Mouse (Mus musculus) CH12F3 (cell line): ENCODE data around the gene Hdac8.

Experiments used
- in situ Hi-C: fragments of 300-500 bp; cut with MboI; formaldehyde crosslinking; loops from 2 replicates; pipeline ENCODE4 v1.14.3; 2020; ENCODE audit warnings: low sequenced_read_pairs

Gene Hdac8

DNA sequence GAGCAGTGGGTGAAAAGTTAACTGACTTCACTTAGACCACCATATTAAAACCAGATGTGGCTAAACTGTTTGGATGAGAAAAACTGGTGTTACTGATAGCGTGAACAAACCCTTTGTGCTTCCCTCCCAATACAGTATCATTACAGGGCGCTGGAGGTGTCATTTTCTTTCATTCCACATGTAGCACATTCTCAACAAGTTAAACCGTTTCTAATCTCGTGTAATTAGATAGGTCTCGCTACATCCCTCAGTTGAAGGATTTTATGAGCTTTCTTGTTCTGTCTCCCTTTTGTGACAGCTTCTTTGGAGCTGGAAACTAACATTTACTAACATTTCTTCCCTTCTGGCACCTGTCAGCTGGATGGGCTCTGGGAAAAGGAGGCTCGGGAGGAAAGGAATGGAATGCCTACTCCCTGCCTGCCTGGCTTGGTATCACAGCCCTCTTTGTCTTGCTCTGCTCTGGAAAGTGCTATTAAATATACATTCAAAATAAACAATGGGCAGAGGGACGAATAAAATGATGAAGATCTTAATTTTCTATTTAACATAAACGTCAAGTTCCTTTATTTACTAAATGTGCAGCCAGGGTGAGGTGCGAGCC is 156.2 kb downstream of the Hdac8 start:
- in situ Hi-C loops, result no loop called here

DNA sequence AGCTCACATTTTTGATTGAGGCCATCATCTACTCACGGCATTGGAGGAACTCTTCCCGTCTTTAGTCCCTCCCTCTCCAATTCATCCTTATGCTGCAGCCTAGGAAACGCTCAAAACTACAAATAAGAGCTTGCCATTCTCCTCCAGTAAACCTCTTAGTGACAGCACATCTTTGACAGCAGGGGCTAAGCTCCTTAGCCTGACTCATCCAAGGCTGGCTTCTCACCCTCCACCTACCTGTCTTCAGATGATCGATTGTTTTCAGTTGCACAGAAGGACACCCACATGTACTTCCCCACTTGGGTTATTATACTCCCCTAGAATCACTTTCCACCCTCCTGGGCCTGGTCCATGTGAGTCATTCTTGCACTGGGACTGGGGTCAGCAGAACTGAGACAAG is 163.5 kb downstream of the Hdac8 start:
- in situ Hi-C loops, result no loop called here

DNA sequence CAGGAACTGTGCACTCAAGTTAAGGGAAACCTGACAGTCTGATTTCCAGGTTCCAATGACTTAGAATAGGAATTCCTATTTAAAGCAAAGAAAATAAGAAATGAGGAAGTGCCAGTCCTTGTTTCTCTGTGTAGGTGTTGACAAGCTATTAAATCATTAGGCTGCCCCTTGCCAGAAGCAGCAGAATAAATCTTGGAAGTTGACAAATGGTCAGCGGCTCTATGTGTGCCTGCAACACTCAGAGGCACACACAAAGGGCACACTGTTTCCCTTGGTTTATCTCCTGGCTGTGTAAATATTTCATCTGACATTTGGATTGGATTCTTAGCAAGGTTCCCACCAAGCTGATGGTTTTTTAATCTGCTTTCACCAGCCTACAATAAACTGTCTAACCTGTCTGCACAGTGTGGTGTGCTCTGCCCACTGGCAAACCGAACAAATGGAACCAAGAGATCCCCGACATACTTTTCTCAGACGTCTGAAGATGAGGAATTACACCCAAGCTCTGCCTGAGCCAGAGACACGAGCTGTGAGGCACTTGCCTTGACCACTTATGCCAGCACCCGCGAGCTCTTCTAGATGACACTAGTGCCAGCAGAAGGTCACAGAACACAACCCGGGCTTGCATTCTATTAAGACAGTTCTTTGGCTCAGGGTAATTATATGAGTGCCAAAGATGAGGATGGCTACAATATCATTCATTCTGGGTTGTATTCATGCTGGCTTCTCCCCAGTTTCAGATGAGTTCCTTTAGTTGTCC is 165.6 kb downstream of the Hdac8 start:
- in situ Hi-C loops, result no loop called here

DNA sequence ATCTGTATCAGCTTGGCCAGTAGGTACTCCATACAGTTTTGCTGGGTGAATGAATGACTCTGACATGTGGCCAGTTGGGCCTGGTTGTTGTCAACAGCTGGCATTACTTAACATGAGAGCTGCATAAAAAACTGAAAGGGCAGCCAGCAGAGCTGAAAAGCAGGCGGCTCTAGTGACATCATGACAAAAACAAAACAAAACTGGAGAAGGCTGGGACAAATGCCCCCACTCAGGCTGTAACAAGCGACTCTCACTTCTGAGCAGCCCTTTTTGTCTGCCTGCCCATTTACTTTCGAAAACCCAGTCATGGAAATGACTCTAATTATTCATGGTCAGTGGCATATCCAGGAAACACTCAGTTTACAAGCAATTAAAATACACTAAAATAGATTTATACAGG is 185.5 kb downstream of the Hdac8 start:
- in situ Hi-C loops, result no loop called here

DNA sequence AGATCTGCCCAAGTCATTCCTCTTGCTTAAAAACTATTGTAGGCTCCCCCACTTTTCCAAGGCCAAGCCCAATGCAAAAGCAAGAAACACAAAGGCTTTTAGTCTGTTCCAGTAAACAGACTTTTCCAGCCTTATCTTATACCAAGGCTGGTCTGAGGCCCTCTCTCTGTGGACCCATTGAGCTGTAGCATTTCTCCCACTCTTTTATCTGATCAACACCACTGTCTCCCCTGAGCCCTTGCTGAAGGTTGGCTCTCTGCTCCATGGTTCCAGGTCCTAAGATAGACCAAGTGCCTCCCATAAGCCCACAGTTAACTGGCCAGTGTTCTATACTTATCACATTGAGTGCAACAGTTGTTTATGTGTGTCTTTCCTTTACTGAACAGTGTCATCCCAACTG is 185.9 kb downstream of the Hdac8 start:
- in situ Hi-C loops, result no loop called here

DNA sequence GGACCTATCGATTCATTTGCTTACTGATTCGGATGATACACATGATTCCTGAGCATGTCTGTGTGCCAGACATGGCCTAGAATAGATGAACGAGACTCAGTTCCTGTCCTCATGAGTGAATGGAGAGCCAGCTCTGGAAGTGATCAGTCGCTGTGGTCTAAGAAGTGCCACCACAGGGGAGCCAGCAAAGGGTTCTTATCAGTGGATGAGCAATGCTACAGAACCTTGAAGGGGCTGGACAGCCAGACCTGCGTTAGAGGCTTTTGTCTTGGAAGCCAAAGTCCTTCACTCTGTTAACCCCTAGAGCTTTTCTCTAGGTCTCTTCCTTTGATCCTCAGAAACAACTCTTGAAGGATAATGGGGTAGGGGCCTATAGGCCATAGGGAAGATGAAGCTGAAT is 186.4 kb downstream of the Hdac8 start:
- in situ Hi-C loops, result no loop called here

DNA sequence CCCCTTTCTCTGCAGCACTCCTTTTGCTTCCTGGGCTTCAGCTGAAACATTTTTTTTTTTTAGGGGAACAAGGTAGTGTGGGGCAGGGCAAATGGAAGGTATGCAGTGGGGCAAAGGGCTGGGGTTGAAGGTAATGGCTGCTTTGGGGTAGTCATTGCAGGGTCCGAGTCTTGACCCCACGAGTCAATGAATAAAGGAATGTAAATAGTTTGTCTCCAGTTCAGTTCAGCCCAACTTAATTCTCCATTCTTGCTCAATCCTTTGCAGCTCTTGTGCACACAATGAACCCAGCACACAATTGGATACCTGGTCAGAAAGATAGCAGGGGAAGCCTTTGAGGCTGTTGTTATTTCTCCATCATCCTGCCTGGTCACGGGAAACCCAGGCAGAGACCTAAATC is 194.0 kb downstream of the Hdac8 start:
- in situ Hi-C loops, result no loop called here

DNA sequence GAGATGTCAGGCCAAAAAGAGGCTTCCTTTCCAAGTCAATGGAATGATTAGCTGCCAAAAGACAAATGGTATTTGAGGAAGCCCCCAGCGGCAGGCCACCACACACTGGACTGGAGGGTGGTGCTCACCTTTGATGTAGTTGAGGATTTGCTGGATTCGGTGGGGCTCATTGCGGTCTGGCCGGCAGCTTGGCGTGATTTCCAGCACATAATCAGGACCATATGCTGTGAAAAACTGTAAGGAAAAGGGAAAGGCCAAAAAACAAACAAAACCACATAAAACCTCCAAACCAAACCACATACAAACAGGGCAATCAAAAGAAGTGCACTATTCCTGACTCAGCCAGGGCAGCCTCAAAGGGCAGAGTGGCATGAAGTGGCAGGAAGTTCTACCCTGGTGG is 197.6 kb downstream of the Hdac8 start:
- in situ Hi-C loops, result no loop called here

DNA sequence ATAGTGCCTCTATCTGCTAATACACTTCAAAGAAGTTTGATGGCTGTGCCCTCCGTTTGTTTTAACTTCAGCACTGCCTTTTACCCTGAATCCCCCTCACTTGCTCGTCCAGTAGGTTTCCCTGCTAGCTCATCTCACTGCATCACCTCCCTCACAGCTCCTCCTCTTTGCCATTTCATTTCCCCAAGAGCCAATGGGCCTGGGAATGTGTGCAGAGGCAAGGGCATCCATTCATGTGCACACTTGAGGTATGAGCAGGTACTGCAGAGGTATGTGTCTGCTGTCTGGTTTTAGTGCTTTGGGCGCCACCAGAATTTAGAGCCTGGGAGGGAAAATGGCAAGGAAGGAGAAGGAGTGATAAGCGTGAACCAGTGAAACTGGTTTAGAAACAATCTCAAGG is 199.4 kb downstream of the Hdac8 start:
- in situ Hi-C loops, result no loop called here

DNA sequence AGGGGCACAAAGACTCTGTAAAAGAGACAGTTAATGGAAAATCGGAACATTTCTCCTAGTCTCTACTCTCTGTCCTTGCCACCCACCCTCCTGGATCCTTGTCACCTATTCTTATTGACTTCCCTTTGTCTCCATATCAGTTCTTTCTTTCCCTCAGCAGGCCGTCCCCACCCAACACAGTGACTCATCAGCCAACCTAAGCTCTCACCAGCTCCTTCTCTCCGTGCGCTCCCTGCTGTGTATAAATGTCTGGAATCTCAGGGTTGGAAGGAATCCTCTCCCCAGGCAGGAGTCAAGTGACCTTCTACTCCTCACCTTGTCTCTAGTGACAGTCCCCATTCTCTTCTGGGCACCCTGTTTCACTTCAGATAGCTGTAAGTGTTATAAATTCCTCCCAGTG is 200.2 kb downstream of the Hdac8 start:
- in situ Hi-C loops, result no loop called here

DNA sequence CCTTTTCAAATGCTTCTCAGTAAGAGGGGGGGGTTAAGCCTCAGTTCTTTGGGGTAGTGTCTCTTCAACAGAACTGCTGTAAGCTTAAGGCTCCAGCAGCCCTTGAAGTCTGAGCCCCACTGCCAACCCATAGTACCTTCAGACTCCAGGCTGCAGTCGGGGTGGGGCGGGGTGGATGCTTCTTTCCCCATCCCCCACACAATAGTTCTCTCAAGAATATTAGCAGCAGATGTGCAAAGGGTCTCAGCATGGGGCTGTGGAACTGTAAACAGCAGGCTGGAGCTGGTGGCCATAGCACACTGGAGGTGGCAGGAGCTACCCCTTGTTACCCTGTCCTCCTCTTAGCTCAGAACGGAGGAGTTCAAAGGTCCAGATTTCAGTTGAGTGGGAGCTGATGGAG is 202.7 kb downstream of the Hdac8 start:
- in situ Hi-C loops, result no loop called here

DNA sequence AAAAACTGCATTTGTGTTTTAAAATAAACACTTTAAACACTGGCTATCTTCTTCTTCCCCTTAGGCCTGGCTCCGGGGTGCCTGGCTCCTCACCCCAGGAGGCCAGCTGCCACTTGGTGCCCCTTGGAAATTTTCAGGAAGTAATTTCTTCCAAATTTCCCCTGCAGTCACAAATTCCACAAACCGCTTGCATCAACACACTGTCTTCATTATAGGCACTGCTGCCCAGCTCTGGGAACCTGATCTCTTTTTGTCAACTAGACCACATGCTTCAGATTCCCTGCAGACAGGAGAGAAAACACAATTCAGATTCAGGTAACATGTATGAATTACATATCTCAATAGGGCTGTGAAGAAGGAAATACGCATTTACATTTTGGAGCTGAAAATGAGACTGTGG is 220.3 kb downstream of the Hdac8 start:
- in situ Hi-C loops, result no loop called here

DNA sequence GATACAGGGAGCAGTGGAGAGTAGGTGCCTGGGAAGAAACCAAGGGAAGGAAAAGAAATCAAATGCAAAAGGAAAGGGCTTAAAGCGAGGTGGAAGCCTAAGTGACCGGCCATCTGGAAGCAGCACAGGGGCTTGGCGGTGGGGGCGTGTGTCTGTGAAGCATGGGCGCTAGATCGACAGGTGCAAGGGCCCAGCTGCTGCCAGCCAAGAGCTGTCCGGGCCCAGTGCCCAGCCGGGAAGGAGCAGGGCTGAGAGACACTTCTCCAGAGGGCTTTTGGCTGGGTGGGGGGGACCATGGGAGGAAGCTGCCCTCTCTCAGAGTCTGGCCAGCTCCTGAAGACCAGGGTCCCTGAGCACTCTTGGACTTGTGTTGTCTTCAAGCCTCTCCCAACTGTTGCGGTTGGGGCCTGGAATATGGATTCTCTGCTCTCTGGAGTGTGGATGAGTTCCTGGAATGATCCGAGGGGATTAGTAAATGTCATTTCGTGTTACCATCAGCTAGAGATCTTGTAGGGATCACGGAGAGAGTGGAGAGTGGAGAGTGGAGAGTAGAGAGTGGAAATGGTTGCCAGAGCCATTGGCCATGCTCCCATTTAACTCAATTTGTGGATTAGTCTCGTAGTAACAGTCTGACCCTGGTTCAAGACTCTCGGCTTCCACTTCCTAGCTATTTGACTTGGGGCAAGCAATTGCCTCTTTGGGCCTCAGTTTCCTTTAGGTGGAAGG is 242.4 kb downstream of the Hdac8 start:
- in situ Hi-C loops, result no loop called here

DNA sequence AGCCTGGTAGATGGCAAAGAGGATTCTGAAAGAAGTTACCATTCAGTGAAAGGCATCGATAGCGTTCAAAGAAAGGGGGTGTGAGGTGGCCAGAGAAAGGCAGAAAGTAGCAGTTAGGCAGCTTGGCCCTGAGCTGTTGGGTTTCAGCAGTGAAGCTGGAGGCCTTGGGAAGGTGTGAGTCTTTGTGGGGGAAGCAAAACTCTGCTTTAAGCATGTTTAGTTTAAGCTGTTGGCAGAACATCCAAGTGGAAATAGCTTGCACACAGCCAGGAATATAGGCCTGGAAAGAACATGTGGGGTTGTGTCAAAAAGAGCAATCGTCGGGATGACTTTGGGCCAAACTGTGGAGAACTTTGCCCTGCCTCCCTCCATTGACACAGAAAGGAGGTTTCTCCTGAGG is 245.4 kb downstream of the Hdac8 start:
- in situ Hi-C loops, result no loop called here

DNA sequence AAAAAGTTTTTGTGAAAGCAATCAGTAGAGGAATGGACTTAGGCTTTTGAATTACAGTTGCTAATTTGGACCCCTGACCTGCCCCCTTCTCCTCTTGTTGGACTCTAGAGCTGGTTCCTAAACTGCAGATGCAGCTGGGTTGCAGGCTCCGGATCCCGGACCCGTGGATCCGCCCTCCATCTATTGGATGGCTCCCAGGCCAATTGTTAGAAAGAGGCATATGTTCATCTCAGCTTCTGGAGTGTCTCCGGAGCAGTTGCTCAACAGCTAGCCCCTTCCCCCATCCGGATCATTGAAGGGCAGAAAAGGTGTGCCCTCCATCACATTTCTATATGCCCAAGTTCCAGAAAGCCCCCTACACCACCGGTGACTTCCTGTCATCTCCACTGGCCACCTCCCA is 251.3 kb downstream of the Hdac8 start:
- in situ Hi-C loops, result no loop called here

DNA sequence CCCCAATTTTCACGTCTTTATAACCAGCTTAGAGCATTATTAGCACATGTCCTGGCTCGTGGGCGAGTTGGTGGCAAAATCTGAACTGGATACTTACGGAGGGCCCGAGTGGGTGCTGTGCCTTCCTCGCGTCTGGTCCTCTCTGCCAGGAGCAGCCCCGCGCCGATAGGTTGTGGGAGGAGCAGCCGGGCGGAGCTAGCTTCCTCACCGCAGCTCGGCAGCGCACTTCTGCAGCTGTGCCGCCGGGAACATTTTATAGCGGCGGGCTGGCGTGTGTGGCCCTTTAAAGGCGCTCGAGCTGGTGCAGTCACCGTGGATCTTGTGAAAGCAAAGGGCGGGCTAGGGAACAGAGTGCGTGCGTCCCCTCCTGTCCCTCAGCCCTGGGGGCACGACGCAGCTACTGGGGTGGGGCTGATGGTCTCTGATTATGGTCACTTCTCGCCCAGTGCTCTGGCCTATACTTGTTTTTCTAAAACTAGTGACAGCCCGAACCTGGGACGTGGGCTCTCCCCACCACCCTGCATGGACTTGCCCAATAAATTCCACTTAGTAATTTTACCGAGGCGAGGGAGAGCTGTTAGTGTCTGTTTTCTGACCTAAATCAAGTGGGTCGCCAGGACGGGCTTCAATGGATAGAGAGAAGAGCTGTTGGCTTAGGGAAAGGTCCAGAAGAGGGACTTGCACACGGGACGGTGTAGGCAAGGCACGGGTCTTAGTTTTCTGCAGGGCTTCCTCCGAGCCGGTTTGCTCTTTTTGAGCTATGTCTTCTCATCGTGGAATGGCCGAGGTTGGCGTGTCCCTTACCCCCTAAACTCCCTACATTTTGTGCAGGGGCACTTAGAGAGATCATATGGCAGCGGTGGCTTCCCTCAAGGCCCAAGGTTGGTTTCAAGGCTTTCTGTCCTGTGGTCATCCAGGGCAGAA is 253.0 kb downstream of the Hdac8 start, which contains the start of gene Cited1:
TSS of gene Cited1 (minus strand) at position 245 of the 924 bp plus-strand sequence.
- in situ Hi-C loops, result no loop called here

DNA sequence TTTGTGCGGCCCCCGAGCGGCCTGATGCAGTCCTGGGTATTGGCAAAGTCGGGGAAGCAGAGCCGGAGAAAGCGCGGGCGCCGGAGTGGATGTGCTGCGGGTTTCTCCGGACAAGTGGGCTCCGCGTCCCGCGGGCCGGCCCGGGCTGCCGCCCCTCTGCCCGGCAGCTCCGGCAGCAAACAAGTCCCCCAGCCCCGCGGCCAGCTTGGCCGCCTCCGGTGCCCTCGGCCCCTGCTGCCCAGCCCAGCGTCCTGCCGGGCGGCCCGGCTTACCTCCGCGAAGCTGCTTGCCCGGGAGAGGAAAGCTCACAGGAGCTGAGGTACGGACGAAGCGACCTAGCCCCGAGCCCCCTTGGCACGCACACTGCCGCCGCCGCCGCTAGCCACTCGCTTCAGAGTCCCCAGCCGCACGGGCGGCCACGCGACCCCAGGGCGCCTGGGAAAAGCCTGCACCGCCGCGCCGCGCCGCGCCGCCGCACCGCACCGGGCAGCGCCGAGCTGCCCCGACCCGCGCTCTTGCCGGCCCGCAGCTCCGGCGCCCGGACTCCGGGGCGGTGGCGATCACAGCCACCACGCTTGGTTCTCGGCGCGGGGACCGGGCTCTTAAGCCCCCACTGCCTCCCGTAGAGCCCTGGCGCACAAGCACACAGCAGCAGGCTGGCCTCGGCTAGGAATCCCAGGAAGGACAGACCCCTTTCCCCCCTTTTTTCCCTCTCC is 253.8 kb downstream of the Hdac8 start:
- in situ Hi-C loops, result no loop called here

DNA sequence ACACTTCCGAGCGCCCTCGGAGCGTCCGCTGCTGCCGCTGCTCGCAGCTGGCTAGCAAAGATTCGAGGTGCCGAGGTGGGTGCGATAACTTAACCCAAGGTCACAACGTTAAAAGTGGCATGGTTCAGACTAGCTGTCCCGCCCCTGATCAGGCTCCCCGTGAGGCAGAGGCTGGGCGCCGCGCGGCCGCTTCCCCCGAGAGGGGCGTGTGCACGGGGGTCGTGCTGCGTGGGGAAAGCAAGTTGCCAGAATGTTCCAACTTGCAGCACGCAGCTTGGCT is 254.3 kb downstream of the Hdac8 start:
- in situ Hi-C loops, result no loop called here

DNA sequence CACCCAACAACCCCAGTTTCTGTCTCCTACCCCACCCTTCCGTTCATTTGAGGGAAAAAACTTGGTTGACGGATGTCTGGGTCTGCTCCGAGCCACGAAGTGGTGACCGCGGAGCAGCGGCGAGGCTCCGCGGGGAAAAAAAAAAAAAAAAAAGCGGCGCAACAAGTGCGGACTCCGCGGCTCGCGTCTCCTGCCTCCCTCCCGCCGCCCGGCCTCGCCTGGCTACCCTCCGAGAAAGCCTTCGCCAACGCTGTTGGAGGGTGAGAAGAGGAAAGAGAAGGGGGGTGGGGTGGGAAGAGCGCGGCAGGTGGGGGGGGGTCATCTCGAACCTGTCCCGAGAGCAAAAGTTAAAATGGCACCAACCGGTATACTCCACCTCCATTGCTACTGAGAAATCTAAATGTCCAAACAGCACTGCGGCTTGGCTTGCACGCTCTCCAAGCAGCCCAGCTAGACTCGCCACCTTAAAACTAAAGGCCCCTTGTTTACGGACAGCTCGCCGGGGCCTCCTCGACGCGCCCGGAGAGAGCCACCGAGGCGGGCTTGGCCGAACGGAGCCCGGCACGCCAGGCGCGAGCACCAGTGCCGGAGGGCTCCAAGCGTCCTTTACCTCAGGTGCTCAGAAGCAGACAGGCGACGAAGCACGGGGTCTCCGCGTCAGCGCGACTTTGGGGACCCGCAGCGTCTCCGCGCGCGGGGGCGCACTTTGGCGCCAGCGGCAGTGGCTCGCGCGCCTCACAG is 254.8 kb downstream of the Hdac8 start:
- in situ Hi-C loops, result no loop called here

DNA sequence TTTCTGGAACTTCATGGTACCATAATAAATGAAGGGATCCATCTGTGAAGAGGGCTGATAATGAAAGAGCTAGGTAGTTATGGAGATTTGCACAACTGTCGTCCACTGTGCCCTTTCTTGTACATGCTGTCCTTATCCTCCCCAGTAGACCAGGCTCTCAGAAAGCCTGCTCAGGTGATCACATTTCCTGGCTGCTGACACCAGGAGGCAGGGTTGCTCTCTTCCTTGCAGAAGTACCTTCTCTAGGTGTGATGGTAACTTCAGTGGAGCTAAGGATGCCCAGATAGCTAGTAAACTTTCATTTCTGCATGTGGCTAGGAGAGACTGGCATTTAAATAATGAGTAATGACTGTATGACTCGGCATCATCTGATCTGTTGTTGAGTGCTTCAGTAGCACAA is 260.8 kb downstream of the Hdac8 start:
- in situ Hi-C loops, result no loop called here
